Mouse (Mus musculus): ENCODE results near the gene Zdhhc8. TPM values are rescaled to one million over a fixed set of nuclear protein-coding genes. Genes with fewer than 3 reads are reported as not detected.

Zdhhc8 gene
- polyA plus RNA-seq, 1 experiment from 2014 or later: 4.3 TPM

MicroRNAs within 50 kb of the gene (microRNA counts, 519-probe panel; counts per million panel counts)
- microRNA mmu-miR-1306: 582 counts per million, percentile 70 among the panel's probes with 10 or more counts

Small RNA genes lying within 50 kb of the gene (microRNA-seq; reads per million reads assigned to microRNA genes)
- 6.0 reads per million, percentile 11 among the genes with 10 or more reads in this experiment for gene Gm24572
- 346 reads per million, percentile 63 among the genes with 10 or more reads in this experiment for gene Mir1306

Other genes starting within 250 kb of the Zdhhc8 start
- gene Dgcr6, start 182.3 kb downstream of the Zdhhc8 start, polyA plus RNA-seq (2016; fragmentation: Nextera tagmentation; extraction: Ambion mirVana): 40.4 and 40.5 TPM in 2 replicates
- gene Prodh, start 144.9 kb downstream of the Zdhhc8 start, polyA plus RNA-seq (2016; fragmentation: Nextera tagmentation; extraction: Ambion mirVana): 8.6 and 10.1 TPM in 2 replicates
- gene Rtn4r, start 107.5 kb downstream of the Zdhhc8 start, polyA plus RNA-seq (2016; fragmentation: Nextera tagmentation; extraction: Ambion mirVana): 0.65 and 0.68 TPM in 2 replicates
- gene Ccdc188, start 17.3 kb downstream of the Zdhhc8 start, polyA plus RNA-seq (2016; fragmentation: Nextera tagmentation; extraction: Ambion mirVana): not detected in 2 replicates
- gene Trmt2a, start 13.5 kb upstream of the Zdhhc8 start, polyA plus RNA-seq (2016; fragmentation: Nextera tagmentation; extraction: Ambion mirVana): 88.8 and 96.5 TPM in 2 replicates
- 595 and 610 TPM in 2 replicates for gene Ranbp1, start 13.6 kb upstream of the Zdhhc8 start, polyA plus RNA-seq (2016; fragmentation: Nextera tagmentation; extraction: Ambion mirVana)
- 1.7 TPM in 1 of 2 replicates, not detected in the other for gene Gm49776, start 23.2 kb upstream of the Zdhhc8 start, polyA plus RNA-seq (2016; fragmentation: Nextera tagmentation; extraction: Ambion mirVana)
- 17.1 and 19.0 TPM in 2 replicates for gene Dgcr8, start 54.1 kb upstream of the Zdhhc8 start, polyA plus RNA-seq (2016; fragmentation: Nextera tagmentation; extraction: Ambion mirVana)
- gene Tango2, start 113.0 kb upstream of the Zdhhc8 start, polyA plus RNA-seq (2016; fragmentation: Nextera tagmentation; extraction: Ambion mirVana): 76.3 and 79.3 TPM in 2 replicates
- 12.6 and 12.9 TPM in 2 replicates for gene Arvcf, start 113.0 kb upstream of the Zdhhc8 start, polyA plus RNA-seq (2016; fragmentation: Nextera tagmentation; extraction: Ambion mirVana)
- gene Txnrd2, start 191.2 kb upstream of the Zdhhc8 start, polyA plus RNA-seq (2016; fragmentation: Nextera tagmentation; extraction: Ambion mirVana): 106 and 107 TPM in 2 replicates
- gene Comt, start 191.7 kb upstream of the Zdhhc8 start, polyA plus RNA-seq (2016; fragmentation: Nextera tagmentation; extraction: Ambion mirVana): 113 and 120 TPM in 2 replicates

Data from liver, embryonic 12.5 days (tissue).